Mouse (Mus musculus) brain, embryonic 18.5 days (tissue): ENCODE measurements around the gene Kansl2.

Source experiments
- DNase-seq: peaks from one replicate; pipeline ENCODE4 v3.0.0-alpha.2; 2012; ENCODE audit warnings: low read depth, low spot score

Gene Kansl2

DNA sequence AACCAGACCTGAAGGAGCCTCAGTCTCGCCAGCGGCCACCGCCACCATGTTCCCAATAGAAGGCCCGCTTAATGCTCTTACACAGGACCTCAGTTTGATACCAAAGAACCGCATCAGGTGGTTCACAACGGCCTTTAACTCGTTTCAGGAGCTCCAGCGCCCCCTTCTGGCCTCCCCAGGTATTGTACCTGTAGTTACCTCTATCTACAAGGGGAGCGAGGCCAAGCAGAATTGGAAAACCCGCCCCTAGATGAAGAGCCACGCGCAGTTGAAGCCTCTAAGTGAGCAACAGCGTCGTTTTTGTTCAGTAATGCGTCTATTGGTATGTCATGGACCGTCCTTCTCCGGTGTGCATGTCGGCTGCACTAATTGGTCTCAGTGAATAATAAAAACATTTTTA, 29.6 kb downstream of the Kansl2 start:
- DNase-seq: no peak

DNA sequence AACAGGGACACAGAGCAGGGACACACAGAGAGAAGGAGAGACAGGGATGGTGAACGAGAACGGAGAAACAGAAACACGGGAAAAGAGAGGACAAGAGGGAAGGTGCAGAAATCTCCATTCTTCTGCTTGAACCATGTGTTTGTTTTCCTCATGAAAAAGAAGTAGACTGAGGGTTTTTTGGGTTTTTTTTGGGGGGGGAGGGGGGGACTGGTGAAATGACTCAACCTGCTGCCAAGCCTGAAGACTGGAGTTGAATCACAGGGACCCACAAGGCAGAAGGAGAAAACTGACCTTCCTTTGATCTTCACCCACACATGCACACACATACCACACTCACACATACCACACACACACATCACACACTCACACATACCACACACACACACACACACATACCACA, 30.7 kb downstream of the Kansl2 start:
- no peak for DNase-seq

DNA sequence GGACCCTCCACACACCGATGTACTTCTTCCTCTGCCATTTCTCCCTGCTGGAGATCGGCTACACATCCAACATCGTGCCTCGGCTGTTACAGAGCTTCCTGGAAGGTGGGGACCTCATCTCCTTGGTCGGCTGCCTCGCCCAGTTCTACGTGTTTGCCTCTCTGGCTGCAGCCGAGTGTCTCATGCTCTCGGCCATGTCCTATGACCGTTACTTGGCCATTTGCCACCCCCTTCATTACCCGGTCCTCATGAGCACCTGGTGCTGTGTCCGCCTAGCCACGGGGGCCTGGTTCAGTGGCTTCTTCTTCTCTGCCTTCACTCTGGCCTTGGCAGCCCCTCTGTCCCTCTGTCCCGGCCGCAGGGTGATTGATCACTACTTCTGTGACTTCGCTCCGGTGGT, 36.4 kb downstream of the Kansl2 start:
- no peak for DNase-seq

DNA sequence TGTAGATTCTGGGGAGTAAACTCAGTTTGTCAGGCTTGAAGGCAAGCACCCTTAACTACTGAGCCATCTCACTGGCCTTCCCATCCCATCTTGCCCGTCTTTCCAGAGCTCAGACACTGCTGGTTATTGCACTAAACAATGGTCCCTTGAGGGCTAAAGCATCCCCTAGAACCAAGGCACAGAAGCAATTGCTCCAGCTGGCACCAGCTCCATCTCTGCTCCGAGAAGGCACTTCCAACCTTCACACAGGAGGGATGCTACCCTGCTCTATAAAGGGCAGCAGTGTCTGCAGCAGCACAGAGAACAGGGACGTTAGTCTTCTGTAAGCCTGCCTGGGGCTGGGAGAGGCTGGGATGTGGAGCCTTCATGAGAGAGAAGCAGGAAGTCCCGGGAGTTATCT, 42.0 kb downstream of the Kansl2 start, which contains the start of gene Olfr279:
Gene Olfr279 (plus strand): TSS at position 301 of the 400 bp plus-strand sequence.
- DNase-seq: no peak

DNA sequence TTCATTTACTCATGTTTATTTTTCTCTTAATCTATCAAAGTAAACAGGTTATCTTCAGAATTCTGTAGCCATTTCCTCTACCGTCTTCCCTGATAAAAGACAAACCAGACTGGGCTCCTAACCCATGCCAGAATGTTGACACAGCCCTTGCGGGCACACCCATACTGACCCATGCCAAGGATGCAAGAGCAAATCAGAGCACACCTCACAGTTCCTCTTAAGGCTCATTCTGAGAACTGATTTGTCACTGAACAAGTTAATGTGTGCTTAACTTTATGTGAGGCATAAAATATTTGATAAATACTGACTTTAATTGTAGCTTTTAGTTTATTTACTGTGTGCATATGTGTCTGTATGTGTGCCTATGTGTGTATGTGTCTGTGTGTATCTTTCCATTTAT, 42.7 kb downstream of the Kansl2 start:
- DNase-seq: no peak

DNA sequence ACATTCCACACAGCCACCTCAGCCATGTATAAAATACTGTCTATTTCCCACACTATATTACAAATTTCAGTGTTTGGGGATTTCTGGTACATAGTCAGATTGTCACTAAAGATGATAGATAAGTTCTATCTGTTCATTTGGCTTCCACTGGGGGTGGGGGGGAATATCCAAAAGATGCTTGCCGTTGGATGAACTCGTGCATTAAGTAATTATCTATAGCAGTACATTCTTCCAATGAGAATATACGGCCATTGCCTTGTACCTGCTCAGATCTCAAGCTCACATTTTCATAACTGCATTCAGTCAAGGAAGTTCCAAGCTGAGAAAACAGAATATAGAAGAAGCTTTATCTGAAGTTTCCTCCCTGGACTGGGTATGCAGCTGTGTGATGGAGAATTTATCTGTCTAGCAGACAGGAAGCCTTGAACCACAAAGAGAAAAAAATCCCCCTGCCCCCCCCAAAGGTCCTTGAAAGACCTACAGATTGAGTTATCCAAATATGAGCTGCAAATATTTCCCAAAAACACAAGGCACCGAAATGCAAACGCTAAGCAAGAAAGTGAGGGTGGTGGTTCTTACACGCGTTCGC, 47.5 kb downstream of the Kansl2 start:
- no peak for DNase-seq

DNA sequence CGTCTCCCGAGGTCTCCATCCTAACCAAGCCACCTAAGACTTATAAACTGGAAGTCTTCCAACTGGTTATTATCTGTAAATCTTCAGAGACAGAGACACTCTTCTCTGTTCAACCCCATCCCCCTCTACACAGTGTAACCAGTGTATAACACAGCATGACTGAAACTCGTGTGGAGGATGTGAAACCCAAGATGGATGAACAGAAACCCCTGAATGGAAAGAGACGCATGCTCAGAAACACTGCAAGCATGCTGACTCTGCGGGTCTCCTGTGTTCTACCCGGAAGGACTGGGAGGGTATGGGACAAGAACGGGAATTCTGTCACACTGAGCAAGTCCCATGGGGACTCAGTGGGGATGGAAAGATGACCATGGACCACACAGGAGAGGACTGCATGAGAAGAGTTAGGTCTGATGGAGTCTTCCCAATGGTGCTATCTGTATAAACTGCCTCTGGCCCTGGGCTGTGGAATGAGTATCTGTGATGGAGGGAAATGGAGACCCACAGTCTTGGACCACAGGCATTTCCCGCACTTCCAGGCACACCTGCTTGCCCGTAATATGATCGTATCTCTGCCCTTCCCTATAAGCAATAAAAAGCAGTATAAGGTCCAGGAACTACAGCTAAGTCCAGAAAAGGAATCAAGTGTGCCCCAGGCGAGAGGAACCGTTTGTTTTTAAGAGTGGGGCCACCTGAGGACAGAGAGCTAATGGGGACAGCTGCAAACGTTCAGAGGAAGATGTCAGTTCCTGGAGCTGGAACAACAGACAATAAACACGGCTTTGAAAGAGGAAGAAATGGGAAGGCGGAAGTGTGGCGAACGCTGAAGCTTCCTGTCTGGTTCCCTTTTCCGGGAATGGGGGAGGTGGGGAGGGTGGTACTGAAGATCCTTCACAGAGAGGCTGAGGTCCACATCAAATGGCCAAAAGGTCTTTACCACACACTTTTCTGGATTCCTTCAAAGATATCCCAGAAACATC, 49.9 kb downstream of the Kansl2 start:
- DNase-seq: no peak

DNA sequence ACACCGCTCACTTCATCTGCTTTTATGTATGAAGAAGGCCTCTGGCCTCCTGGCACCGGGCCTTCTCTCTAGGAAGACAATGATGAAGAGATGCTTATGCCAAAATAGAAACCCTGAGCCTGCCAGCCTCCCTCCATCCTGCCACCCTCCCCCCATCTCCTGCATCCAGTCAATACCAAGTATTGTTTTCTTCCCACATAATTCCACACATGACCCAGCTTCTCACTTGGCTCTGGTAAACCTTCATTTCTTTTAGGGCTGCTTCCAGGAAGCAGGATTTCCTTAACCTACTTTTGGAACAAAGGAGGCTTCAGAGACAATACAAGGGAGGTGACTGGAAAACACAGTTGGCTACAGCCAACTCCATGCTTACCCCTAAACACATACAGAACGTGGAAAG, 51.4 kb downstream of the Kansl2 start, which contains the start of gene Lalba:
Gene Lalba (minus strand): TSS at position 21 of the 400 bp plus-strand sequence.
- no peak for DNase-seq

DNA sequence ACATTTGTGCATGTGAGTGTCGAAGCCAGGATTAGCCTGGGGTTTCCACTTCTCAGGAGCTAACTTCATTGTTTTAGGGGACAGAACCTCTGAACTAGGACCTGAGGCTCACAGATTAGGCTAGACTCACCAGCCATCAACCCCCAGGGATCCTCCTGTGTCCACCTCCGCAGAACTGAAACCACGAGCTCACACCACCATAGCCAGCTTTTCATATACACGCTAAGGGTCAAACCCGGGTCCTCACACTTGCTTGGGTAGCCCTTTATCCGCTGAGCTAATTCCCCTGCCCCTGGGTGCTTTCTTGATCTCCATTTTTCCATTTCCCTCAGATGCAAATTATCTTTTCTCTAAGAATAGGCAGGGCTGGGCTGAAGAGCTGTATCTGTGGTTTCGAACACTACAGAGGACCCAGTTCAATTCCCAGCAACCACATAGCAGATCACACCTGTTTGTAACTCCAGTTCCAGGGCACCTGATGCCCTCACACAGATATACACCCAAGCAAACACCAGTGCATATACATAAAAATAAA, 54.4 kb downstream of the Kansl2 start:
- DNase-seq: no peak

DNA sequence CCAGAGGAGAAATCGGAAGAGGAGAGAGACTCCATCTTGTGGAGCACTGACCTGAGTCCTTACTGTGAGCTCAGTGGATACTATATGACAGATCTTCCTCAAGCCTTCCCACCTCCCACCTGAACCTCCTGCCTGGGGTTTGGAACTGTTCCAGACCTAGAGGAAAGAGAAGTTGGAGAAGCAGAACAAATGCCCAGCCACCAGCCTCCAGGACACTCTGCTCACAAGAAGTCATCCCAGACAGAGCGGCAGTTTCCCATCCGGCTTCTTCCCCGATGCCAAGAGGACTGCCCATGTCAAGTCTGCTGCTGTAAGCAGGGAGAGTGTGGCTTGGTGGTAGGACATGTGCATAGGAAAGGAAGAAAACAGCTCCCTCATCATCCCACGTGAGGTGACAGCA, 57.8 kb downstream of the Kansl2 start:
- DNase-seq: no peak

DNA sequence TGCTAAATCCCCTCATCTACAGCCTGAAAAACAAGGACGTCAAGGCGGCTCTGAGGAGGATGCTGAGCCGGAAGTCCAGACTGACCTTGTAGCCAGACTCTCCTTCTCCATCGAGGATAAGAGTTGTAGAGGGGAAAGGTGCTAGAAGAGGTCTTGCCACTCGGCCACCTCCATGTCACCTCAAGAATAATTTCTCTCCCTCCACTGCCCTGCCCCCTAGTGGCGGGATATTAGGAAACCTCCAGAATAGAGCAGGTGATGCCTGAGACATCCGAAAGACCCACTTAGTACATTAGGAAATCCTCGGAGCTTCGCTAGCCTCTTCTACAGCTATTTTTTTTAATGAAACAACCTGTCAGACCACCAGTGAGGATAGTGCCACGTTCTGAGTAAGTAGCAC, 58.7 kb downstream of the Kansl2 start:
- no peak for DNase-seq

DNA sequence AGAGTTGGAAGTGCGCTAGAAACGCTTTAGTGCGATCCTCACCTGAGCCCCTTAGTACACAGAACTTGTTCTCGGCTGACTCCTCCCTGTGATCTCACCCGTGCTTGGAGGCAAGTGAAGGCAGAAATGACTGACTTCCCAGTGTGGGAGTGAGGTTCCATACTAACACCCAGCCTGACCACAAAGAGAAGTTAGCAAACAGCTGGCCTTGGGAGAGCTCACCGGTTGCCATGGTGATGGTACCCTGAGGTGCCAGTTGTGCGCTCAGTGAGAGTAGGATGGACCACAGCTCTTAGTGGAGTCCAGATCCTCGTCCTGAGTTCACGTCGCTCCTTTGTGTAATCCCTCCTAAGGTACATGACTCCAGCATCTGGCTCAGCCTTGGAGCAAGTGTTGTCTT, 59.1 kb downstream of the Kansl2 start:
- DNase-seq: no peak

DNA sequence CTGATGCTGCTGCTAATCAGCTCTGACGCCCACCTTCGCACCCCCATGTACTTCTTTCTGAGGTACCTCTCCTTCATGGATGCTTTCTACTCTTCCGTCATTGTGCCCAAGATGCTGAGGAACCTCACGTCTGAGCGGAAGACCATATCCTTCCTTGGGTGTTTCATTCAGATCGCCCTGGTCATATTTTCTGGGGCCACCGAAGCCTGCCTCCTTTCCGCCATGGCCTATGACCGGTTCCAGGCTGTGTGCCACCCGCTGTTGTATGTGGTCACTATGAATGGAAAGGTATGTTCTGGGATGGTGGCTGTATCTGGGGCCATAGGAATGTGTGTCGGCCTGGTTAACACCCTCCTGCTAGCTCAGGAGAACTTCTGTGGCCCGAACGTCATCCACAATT, 62.5 kb downstream of the Kansl2 start:
- no peak for DNase-seq

DNA sequence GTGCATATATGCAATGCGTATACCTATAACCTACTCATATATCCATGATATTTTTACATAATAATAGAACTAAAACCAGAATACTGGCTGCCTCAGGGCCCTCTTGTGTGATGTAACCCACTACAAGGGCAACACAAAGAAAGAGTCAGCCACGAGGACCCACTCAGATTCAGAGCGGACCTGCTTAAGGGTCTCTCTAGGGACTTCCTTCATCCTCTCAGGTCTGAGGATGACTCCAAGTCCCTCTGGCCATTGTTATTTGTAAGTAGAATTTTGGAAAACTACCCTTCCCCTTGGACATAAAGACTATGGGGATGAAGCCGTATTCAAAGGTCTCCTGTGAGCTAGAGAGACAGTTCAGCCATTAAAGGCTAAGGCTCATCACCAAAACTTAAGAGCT, 64.5 kb downstream of the Kansl2 start, which contains the start of gene OR5BS1P:
Gene OR5BS1P (plus strand): TSS at position 301 of the 400 bp plus-strand sequence.
- DNase-seq: no peak
